Mouse (Mus musculus): ENCODE results near the gene Shroom2.
"Not testable (repeated sequence)": the region's sequence is repeated elsewhere in the genome, so short reads cannot be mapped to it uniquely, and the experiment has no call there.

Gene Shroom2

GRCm38 (mm10) chrX:152768891-152769599, at the start of gene Shroom2:
TSS of gene Shroom2 (minus strand) at chrX:152769465.
- no peak for DNase-seq (ENCODE audit: low read depth)

- no peak for DNase-seq (ENCODE audit: low read depth)
Observed at GRCm38 (mm10) chrX:152818996-152819395, 49.7 kb upstream of the Shroom2 start.

GRCm38 (mm10) chrX:152813339-152813738, 44.1 kb upstream of the Shroom2 start:
- DNase-seq (ENCODE audit: low read depth) = no peak

- DNase-seq (ENCODE audit: low read depth) = no peak
Observed at GRCm38 (mm10) chrX:152805317-152805716, 36.1 kb upstream of the Shroom2 start.

GRCm38 (mm10) chrX:152788611-152789010, 19.3 kb upstream of the Shroom2 start:
- no peak for DNase-seq (ENCODE audit: low read depth)

GRCm38 (mm10) chrX:152788129-152788528, 18.9 kb upstream of the Shroom2 start:
- no peak for DNase-seq (ENCODE audit: low read depth)

- DNase-seq (ENCODE audit: low read depth) = no peak
Observed at GRCm38 (mm10) chrX:152781720-152782403, 12.6 kb upstream of the Shroom2 start, which contains the start of gene Gpr143. TSS of gene Gpr143 (plus strand) at chrX:152781921.

- DNase-seq (ENCODE audit: low read depth) = no peak
Observed at GRCm38 (mm10) chrX:152769600-152770157, 414 bp upstream of the Shroom2 start.

GRCm38 (mm10) chrX:152764171-152764570, 5.1 kb downstream of the Shroom2 start:
- no peak for DNase-seq (ENCODE audit: low read depth)

GRCm38 (mm10) chrX:152762855-152763254, 6.4 kb downstream of the Shroom2 start:
- no peak for DNase-seq (ENCODE audit: low read depth)

- no peak for DNase-seq (ENCODE audit: low read depth)
Observed at GRCm38 (mm10) chrX:152762437-152762836, 6.8 kb downstream of the Shroom2 start.

- no peak for DNase-seq (ENCODE audit: low read depth)
Observed at GRCm38 (mm10) chrX:152756293-152756692, 13.0 kb downstream of the Shroom2 start.

- no peak for DNase-seq (ENCODE audit: low read depth)
Observed at GRCm38 (mm10) chrX:152755819-152756218, 13.4 kb downstream of the Shroom2 start.

GRCm38 (mm10) chrX:152745925-152746324, 23.3 kb downstream of the Shroom2 start:
- no peak for DNase-seq (ENCODE audit: low read depth)

- no peak for DNase-seq (ENCODE audit: low read depth)
Observed at GRCm38 (mm10) chrX:152743642-152744041, 25.6 kb downstream of the Shroom2 start.

- no peak for DNase-seq (ENCODE audit: low read depth)
Observed at GRCm38 (mm10) chrX:152738759-152739368, 30.4 kb downstream of the Shroom2 start.

- DNase-seq (ENCODE audit: low read depth) = no peak
Observed at GRCm38 (mm10) chrX:152738191-152738590, 31.1 kb downstream of the Shroom2 start.

GRCm38 (mm10) chrX:152735283-152735682, 34.0 kb downstream of the Shroom2 start:
- DNase-seq (ENCODE audit: low read depth) = no peak

- DNase-seq (ENCODE audit: low read depth) = no peak
Observed at GRCm38 (mm10) chrX:152716693-152717092, 52.6 kb downstream of the Shroom2 start.

- DNase-seq (ENCODE audit: low read depth) = not testable (repeated sequence)
Observed at GRCm38 (mm10) chrX:152710715-152711114, 58.5 kb downstream of the Shroom2 start.

GRCm38 (mm10) chrX:152708359-152708758, 60.9 kb downstream of the Shroom2 start:
- DNase-seq (ENCODE audit: low read depth) = no peak

GRCm38 (mm10) chrX:152705397-152705796, 63.9 kb downstream of the Shroom2 start:
- no peak for DNase-seq (ENCODE audit: low read depth)

GRCm38 (mm10) chrX:152703624-152704023, 65.6 kb downstream of the Shroom2 start:
- DNase-seq (ENCODE audit: low read depth) = no peak
